In genomic region chr7:115669207-115670004, GRCm38 (mm10) we compare ENCODE assay signal across 11 mouse cellular contexts.
DNase-seq lines count a peak whose midpoint lies in the region; ATAC-seq lines count a peak whose summit lies in the region.
"Had no signal": no experiment of that assay in that cellular context is flagged by ENCODE, and none has a peak within 500 bp of the region (broad histone marks: within the 10 kb centered on the region; RNA-seq: fewer than 3 reads in every experiment).

No protein-coding gene starts in this region.

- ATAC-seq in hindbrain, embryonic 16.5 days = no peak
- 0 out of 2 replicates have a peak, but pooled peaks have one; percentile 56 for ATAC-seq in neural tube, embryonic 11.5 days (ENCODE audit: insufficient read depth, low FRiP score, low TSS enrichment)
- peak; percentile 60 for ATAC-seq in intestine, embryonic 14.5 days (replicated peaks; ENCODE audit: low FRiP score, low TSS enrichment, low read depth)
- ATAC-seq: forebrain, postnatal 0 days had no signal

- peak overlapping the region; percentile 63; the same call in 1 of the 2 replicates for H3K27ac ChIP-seq in hindbrain, embryonic 10.5 days
- H3K27ac ChIP-seq in hindbrain, embryonic 16.5 days (ENCODE audit: low read depth, low read length) = no peak overlapping the region
- H3K27ac ChIP-seq in neural tube, embryonic 11.5 days (ENCODE audit: low read depth, low read length) = 0 out of 2 replicates have a peak overlapping the region, but pooled peaks have one; percentile 45
- 0 out of 2 replicates have a peak overlapping the region, but pooled peaks have one; percentile 3 for H3K27ac ChIP-seq in intestine, embryonic 14.5 days (ENCODE audit: low read depth)

- H3K27me3 ChIP-seq in hindbrain, embryonic 10.5 days (ENCODE audit: insufficient read depth, poor library complexity, severe bottlenecking) = no peaks in the 10 kb centered on the region
- H3K27me3 ChIP-seq in hindbrain, embryonic 16.5 days (replicated peaks; ENCODE audit: control insufficient read depth, insufficient read depth, low read length) = no peaks in the 10 kb centered on the region
- H3K27me3 ChIP-seq in neural tube, embryonic 11.5 days (ENCODE audit: control insufficient read depth, insufficient read depth, low read length) = no peaks in the 10 kb centered on the region
- H3K27me3 ChIP-seq in intestine, embryonic 14.5 days (replicated peaks; ENCODE audit: control insufficient read depth, insufficient read depth, low read length) = no peaks in the 10 kb centered on the region
- H3K27me3 ChIP-seq: limb, embryonic 15.5 days had no signal

- DNase-seq in hindbrain, embryonic 10.5 days (ENCODE audit: low spot score) = peak; percentile 34
- peak; percentile 16 for DNase-seq in neural tube, embryonic 11.5 days (ENCODE audit: low spot score)
- no peak for DNase-seq in neural tube, embryonic 10.5 days (ENCODE audit: extremely low spot score, low spot score)
- no peak for DNase-seq in intestine, embryonic 14.5 days (ENCODE audit: low spot score)
- peak; percentile 52 for DNase-seq in testis, postnatal 10 days (ENCODE audit: low spot score)
- DNase-seq in yolk sac, embryonic 10.5 days (ENCODE audit: low spot score) = no peak
- DNase-seq: cerebellum, adult 9-11 months; forebrain, postnatal 0 days; kidney, adult 8-10 months had no signal

- H3K4me1 ChIP-seq in hindbrain, embryonic 10.5 days (replicated peaks) = peaks cover 36% of the 10 kb centered on the region
- H3K4me1 ChIP-seq in hindbrain, embryonic 16.5 days (ENCODE audit: control insufficient read depth, insufficient read depth, low read depth, low read length) = peaks cover 4% of the 10 kb centered on the region
- peaks cover 26% of the 10 kb centered on the region for H3K4me1 ChIP-seq in neural tube, embryonic 11.5 days (ENCODE audit: control insufficient read depth, insufficient read depth, low read length)
- peaks cover 16% of the 10 kb centered on the region; the same call in 1 of the 2 replicates for H3K4me1 ChIP-seq in intestine, embryonic 14.5 days (replicated peaks; ENCODE audit: control insufficient read depth, insufficient read depth, low read length)

- no peaks in the 10 kb centered on the region for H3K36me3 ChIP-seq in hindbrain, embryonic 10.5 days
- H3K36me3 ChIP-seq in hindbrain, embryonic 16.5 days (ENCODE audit: control insufficient read depth, insufficient read depth, low read length) = no peaks in the 10 kb centered on the region
- H3K36me3 ChIP-seq in neural tube, embryonic 11.5 days (ENCODE audit: control insufficient read depth, insufficient read depth, low read length) = no peaks in the 10 kb centered on the region
- no peaks in the 10 kb centered on the region for H3K36me3 ChIP-seq in intestine, embryonic 14.5 days (ENCODE audit: control insufficient read depth, insufficient read depth, low read length)
- H3K36me3 ChIP-seq: limb, embryonic 15.5 days had no signal

- H3K9ac ChIP-seq in hindbrain, embryonic 16.5 days (ENCODE audit: low read depth, low read length) = no peak overlapping the region
- H3K9ac ChIP-seq in neural tube, embryonic 11.5 days (ENCODE audit: low read length) = no peak overlapping the region
- H3K9ac ChIP-seq in intestine, embryonic 14.5 days (ENCODE audit: low read length) = no peak overlapping the region
- H3K9ac ChIP-seq: forebrain, postnatal 0 days; limb, embryonic 15.5 days had no signal

- no peak overlapping the region for H3K4me3 ChIP-seq in hindbrain, embryonic 10.5 days
- H3K4me3 ChIP-seq in hindbrain, embryonic 16.5 days (ENCODE audit: low read length) = no peak overlapping the region
- H3K4me3 ChIP-seq in neural tube, embryonic 11.5 days (ENCODE audit: low read depth, low read length) = no peak overlapping the region
- no peak overlapping the region for H3K4me3 ChIP-seq in intestine, embryonic 14.5 days (ENCODE audit: low read depth, low read length)
- H3K4me3 ChIP-seq: limb, embryonic 15.5 days had no signal

- 52% methylated on average over 6 of the region's 6 CpGs for whole genome bisulfite sequencing in hindbrain, embryonic 10.5 days
- WGBS in hindbrain, embryonic 16.5 days = 39% methylated on average over 6 of the region's 6 CpGs
- 51% methylated on average over 6 of the region's 6 CpGs for WGBS in neural tube, embryonic 11.5 days
- WGBS in intestine, embryonic 14.5 days = 66% methylated on average over 6 of the region's 6 CpGs

- H3K4me2 ChIP-seq in hindbrain, embryonic 16.5 days (ENCODE audit: low read length) = no peak overlapping the region
- no peak overlapping the region for H3K4me2 ChIP-seq in neural tube, embryonic 11.5 days (ENCODE audit: low read depth)
- no peak overlapping the region for H3K4me2 ChIP-seq in intestine, embryonic 14.5 days (ENCODE audit: low read length)
- H3K4me2 ChIP-seq: limb, embryonic 15.5 days had no signal

- H3K9me3 ChIP-seq in hindbrain, embryonic 10.5 days = no peaks in the 10 kb centered on the region
- no peaks in the 10 kb centered on the region for H3K9me3 ChIP-seq in hindbrain, embryonic 16.5 days (ENCODE audit: control insufficient read depth, low read length)
- no peaks in the 10 kb centered on the region for H3K9me3 ChIP-seq in neural tube, embryonic 11.5 days (ENCODE audit: control insufficient read depth, low read length)
- no peaks in the 10 kb centered on the region for H3K9me3 ChIP-seq in intestine, embryonic 14.5 days (ENCODE audit: control insufficient read depth, low read length)
- H3K9me3 ChIP-seq: limb, embryonic 15.5 days had no signal

Comparison
In these comparisons a context has a peak if more than half of its experiments do, and no peak if none do; other contexts are left out.
1. DNase-seq: peak in hindbrain, embryonic 10.5 days (single experiment), neural tube, embryonic 11.5 days (single experiment) and testis, postnatal 10 days (single experiment); none in neural tube, embryonic 10.5 days (single experiment), intestine, embryonic 14.5 days (single experiment) and yolk sac, embryonic 10.5 days (single experiment).